Comparison of ENCODE assay signal across 25 mouse cellular contexts in genomic region chr3:82370439-82371011, GRCm38 (mm10). TPM values are rescaled to one million over a fixed set of nuclear protein-coding genes. Genes with fewer than 3 reads are reported as not detected.
DNase-seq lines count a peak whose midpoint lies in the region; ATAC-seq lines count a peak whose summit lies in the region.
"Had no signal": no experiment of that assay in that cellular context is flagged by ENCODE, and none has a peak within 500 bp of the region (broad histone marks: within the 10 kb centered on the region; RNA-seq: fewer than 3 reads in every experiment).

No protein-coding gene starts in this region.

- H3K4me1 ChIP-seq in heart, embryonic 15.5 days (replicated peaks): peaks cover 23% of the 10 kb centered on the region
- H3K4me1 ChIP-seq in heart, embryonic 11.5 days (ENCODE audit: control insufficient read depth, insufficient read depth, low read length): no peaks in the 10 kb centered on the region; the same call in 1 of the 2 replicates
- H3K4me1 ChIP-seq in lung, embryonic 16.5 days (replicated peaks; ENCODE audit: control insufficient read depth, insufficient read depth, low read length): peaks cover 9% of the 10 kb centered on the region
- H3K4me1 ChIP-seq: forebrain, embryonic 10.5 days; hindbrain, embryonic 15.5 days; kidney, embryonic 15.5 days had no signal

- H3K9ac ChIP-seq in heart, embryonic 15.5 days: no peak overlapping the region
- no peak overlapping the region for H3K9ac ChIP-seq in heart, embryonic 11.5 days (ENCODE audit: low read depth, low read length)
- no peak overlapping the region for H3K9ac ChIP-seq in lung, embryonic 16.5 days (ENCODE audit: low read length)
- H3K9ac ChIP-seq: forebrain, postnatal 0 days; hindbrain, embryonic 15.5 days; kidney, embryonic 15.5 days; limb, embryonic 13.5 days; liver, embryonic 14.5 days; stomach, embryonic 15.5 days had no signal

- no peaks in the 10 kb centered on the region for H3K27me3 ChIP-seq in heart, embryonic 15.5 days
- no peaks in the 10 kb centered on the region for H3K27me3 ChIP-seq in heart, embryonic 11.5 days (ENCODE audit: control insufficient read depth, insufficient read depth, low read length)
- H3K27me3 ChIP-seq in lung, embryonic 16.5 days (ENCODE audit: control insufficient read depth, insufficient read depth, low read depth, low read length): no peaks in the 10 kb centered on the region
- H3K27me3 ChIP-seq: hindbrain, embryonic 15.5 days; kidney, embryonic 15.5 days; limb, embryonic 13.5 days; Patski; stomach, embryonic 15.5 days had no signal

- DNase-seq in brain, adult 2 months (ENCODE audit: low read depth, low spot score): peak; percentile 54
- DNase-seq in ovary, adult 18-20 months (ENCODE audit: low spot score): no peak
- no peak for DNase-seq in embryo, embryonic 10 days (ENCODE audit: low spot score)
- no peak for DNase-seq in thymus, adult 18-20 months
- DNase-seq: adrenal gland, postnatal 14 days; cerebellum, adult 11 months; cerebellum, postnatal 36 days; forebrain, postnatal 0 days; kidney, postnatal 4 days; midbrain, embryonic 14.5 days; right cerebral cortex, postnatal 25 days; thymus, adult 2 months had no signal

- H3K36me3 ChIP-seq in heart, embryonic 15.5 days: 0 out of 2 replicates have a peak, but pooled peaks cover 1% of the 10 kb centered on the region
- no peaks in the 10 kb centered on the region for H3K36me3 ChIP-seq in heart, embryonic 11.5 days (ENCODE audit: control insufficient read depth, insufficient read depth, low read length)
- H3K36me3 ChIP-seq in lung, embryonic 16.5 days (ENCODE audit: control insufficient read depth, insufficient read depth, low read length): peaks cover 2% of the 10 kb centered on the region; the same call in 1 of the 2 replicates
- H3K36me3 ChIP-seq: stomach, embryonic 15.5 days had no signal

- peak; percentile 66 for ATAC-seq in heart, embryonic 15.5 days (replicated peaks; ENCODE audit: insufficient number of reproducible peaks, insufficient read depth, low FRiP score, low read depth)
- no peak for ATAC-seq in heart, embryonic 11.5 days (replicated peaks; ENCODE audit: insufficient number of reproducible peaks, low FRiP score, low TSS enrichment)
- ATAC-seq in CD4-positive, CD25-positive, alpha-beta regulatory T cell, adult 4 months: peak; percentile 56
- peak; percentile 72 for ATAC-seq in lung, embryonic 16.5 days (ENCODE audit: low read depth)
- ATAC-seq: forebrain, postnatal 0 days; intestine, postnatal 0 days; Patski had no signal

- peak overlapping the region; percentile 44 for H3K4me2 ChIP-seq in heart, embryonic 15.5 days
- H3K4me2 ChIP-seq in heart, embryonic 11.5 days: no peak overlapping the region
- peak overlapping the region; percentile 33 for H3K4me2 ChIP-seq in lung, embryonic 16.5 days (ENCODE audit: low read depth, low read length)
- H3K4me2 ChIP-seq: hindbrain, embryonic 15.5 days; kidney, embryonic 15.5 days; limb, embryonic 13.5 days; stomach, embryonic 15.5 days had no signal

- WGBS in heart, embryonic 15.5 days: 55% methylated on average over 10 of the region's 10 CpGs
- WGBS in heart, embryonic 11.5 days (ENCODE audit: insufficient replicate concordance): 63% methylated on average over 10 of the region's 10 CpGs
- 55% methylated on average over 10 of the region's 10 CpGs for WGBS in lung, embryonic 16.5 days

- peak overlapping the region; percentile 95 for H3K27ac ChIP-seq in heart, embryonic 15.5 days
- H3K27ac ChIP-seq in heart, embryonic 11.5 days (ENCODE audit: low read depth, low read length): no peak overlapping the region
- peak overlapping the region; percentile 75 for H3K27ac ChIP-seq in lung, embryonic 16.5 days (ENCODE audit: low read length)
- H3K27ac ChIP-seq: forebrain, embryonic 10.5 days; hindbrain, embryonic 15.5 days; kidney, embryonic 15.5 days; limb, embryonic 13.5 days; liver, embryonic 14.5 days; stomach, embryonic 15.5 days had no signal

- H3K9me3 ChIP-seq in heart, embryonic 15.5 days (replicated peaks): no peaks in the 10 kb centered on the region
- no peaks in the 10 kb centered on the region for H3K9me3 ChIP-seq in heart, embryonic 11.5 days (replicated peaks; ENCODE audit: control insufficient read depth, low read length)
- no peaks in the 10 kb centered on the region for H3K9me3 ChIP-seq in lung, embryonic 16.5 days (ENCODE audit: control insufficient read depth, low read length)
- H3K9me3 ChIP-seq: forebrain, embryonic 10.5 days; hindbrain, embryonic 15.5 days; kidney, embryonic 15.5 days; limb, embryonic 13.5 days; stomach, embryonic 15.5 days had no signal

- H3K4me3 ChIP-seq in heart, embryonic 15.5 days: peak overlapping the region; percentile 15; the same call in 1 of the 2 replicates
- H3K4me3 ChIP-seq in heart, embryonic 11.5 days (ENCODE audit: low read depth, low read length): no peak overlapping the region
- 0 out of 2 replicates have a peak overlapping the region, but pooled peaks have one; percentile 10 for H3K4me3 ChIP-seq in lung, embryonic 16.5 days (ENCODE audit: low read length)
- H3K4me3 ChIP-seq: forebrain, embryonic 10.5 days; hindbrain, embryonic 15.5 days; kidney, embryonic 15.5 days; limb, embryonic 13.5 days; myocyte; stomach, embryonic 15.5 days had no signal

RNA-seq across cellular contexts. Expression of gene Map9, which starts 12.7 kb away (rescaled TPM):
- 6.9 and 7.2 TPM in 2 replicates for polyA plus RNA-seq in heart, embryonic 15.5 days (2015; fragmentation: Nextera tagmentation; extraction: Ambion mirVana)
- 5.2 and 5.5 TPM in 2 replicates for polyA plus RNA-seq in heart, embryonic 11.5 days (2014; fragmentation: Nextera tagmentation; extraction: Ambion mirVana)
- 1 to 10 TPM in 1 of 2 experiments, under 1 TPM in 1; 0.57 to 1.1 TPM for polyA plus RNA-seq in CD4-positive, CD25-positive, alpha-beta regulatory T cell, adult 4 months (2017; shearing (Covaris generic))
- 9.6 and 11.1 TPM in 2 replicates for polyA plus RNA-seq in lung, embryonic 16.5 days (2015; fragmentation: Nextera tagmentation; extraction: Ambion mirVana)
